Mouse (Mus musculus) spleen, postnatal 10 days (tissue): ENCODE data around the gene Drp2.

Source experiments
- DNase-seq, 2 experiments: peaks; one replicate each; pipeline ENCODE4 v3.0.0; 2021 to 2022; ENCODE audit warnings: low spot score in 2 of 2

Drp2 gene

DNA sequence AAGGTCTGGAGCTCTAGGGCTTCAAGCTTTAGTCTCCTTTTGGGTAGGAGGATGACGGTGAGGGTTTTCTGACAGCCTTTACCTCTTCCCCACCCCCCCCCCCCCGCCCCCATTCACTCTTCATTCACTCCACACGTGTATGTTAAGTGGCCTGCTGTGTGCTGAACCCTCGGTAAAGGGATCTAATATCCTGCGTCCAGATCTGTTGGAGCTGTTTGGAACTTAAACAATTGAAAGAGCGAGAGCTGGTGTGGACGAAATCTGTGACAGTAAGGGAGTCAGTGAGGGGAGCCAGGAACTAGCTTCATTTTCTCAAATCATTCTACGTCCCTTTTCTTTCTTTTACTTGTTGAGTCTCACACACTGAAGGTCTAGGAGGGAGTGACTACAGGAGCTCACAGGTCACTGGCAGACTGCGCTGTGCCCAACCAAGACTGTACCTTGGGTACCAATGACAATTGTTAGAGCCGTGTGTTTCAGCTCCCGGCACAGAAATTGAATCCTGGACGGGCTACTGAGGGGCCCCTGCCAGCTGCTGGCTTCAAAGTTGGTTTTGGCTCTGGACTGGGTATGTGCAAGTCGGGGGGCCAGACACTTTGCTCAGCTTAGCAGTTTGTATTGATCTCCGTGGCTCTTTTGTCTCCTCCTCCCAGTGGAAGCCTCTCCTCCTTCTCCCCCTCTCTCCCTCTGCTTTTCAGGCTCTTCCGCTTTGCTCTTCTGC, at the start of gene Drp2:
Gene Drp2 (plus strand): TSS at position 689 of the 721 bp plus-strand sequence.
- no peak for DNase-seq

DNA sequence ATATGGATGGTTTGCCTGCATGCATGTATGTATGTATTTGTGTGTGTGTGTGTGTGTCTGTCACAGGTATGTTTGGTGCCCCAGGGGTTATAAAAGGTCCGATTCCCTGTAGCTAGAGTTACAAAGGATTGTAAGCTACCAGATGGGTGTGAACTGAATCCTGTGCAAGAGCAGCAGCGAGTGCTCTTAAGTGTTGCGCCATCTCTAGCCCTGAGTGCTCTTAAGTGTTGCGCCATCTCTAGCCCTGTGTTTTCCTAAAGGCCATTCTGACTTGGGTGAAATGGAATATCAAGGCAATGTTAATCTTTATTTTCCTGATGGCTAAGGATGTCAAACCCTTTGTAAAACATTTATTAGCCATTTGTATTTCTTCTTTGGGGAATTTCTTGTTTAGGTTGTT, 45.0 kb upstream of the Drp2 start:
- DNase-seq = no peak

- no peak for DNase-seq
Measured at GRCm38 (mm10) chrX:134362156-134362555, 42.2 kb upstream of the Drp2 start.

DNA sequence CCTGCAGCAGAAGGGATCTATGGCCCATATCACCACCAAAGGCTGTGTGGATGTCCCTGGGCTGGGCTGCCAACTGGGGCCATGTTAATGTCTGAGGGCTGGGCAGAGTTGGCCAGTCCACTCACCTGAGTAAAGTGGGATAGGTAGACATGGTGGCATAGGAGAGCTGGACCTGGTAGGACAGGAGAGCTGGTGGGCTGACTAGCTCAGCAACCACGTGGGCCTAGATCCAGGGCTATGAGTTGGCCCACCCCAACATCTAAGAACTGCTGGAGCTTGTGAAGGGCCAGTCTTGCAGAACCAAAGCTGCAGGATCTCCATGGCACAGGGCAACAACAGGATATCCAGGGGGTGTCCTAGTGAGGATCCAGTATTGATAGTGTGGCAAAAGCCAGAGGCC, 38.9 kb upstream of the Drp2 start:
- no peak for DNase-seq

GRCm38 (mm10) chrX:134366547-134366946, 37.8 kb upstream of the Drp2 start:
- no peak for DNase-seq

DNA sequence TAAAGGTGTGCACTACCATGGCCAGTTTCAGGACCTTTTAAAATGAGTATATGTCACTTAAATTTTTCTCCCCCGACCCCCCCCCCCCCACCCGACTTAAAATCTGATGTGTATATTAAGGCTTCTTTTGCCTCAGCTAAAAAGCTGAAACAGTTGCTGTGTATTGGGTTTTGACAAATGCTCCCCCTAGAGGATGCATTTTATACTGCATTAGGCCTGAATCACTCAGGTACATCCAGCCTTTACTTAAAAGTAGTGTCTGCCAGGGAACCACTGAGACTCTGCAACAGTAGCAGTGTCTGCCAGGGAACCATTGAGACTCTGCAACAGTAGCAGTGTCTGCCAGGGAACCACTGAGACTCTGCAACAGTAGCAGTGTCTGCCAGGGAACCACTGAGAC, 33.1 kb upstream of the Drp2 start:
- DNase-seq = no peak

- DNase-seq = no peak
Measured at GRCm38 (mm10) chrX:134374190-134374589, 30.2 kb upstream of the Drp2 start.

- no peak for DNase-seq
Measured at GRCm38 (mm10) chrX:134384896-134385295, 19.5 kb upstream of the Drp2 start.

DNA sequence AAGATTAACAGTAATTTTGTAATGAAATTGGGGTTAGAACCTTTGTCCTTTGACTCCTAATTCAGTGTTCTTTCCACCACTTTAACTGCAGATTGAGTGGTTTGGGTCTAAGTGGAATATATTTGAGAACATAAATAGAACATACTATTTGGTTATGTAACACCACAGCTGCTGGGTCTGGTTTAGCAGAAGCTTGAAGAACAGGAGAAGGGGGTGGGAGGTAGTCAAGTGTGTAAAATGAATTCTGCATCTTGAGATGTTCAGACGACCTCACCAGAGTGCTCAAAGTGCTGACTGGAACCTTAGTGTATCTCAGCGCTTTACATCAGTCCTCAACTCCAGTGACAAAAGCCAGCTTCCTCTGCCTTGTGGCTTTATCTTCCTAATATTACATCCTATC, 5.4 kb upstream of the Drp2 start:
- DNase-seq = no peak

DNA sequence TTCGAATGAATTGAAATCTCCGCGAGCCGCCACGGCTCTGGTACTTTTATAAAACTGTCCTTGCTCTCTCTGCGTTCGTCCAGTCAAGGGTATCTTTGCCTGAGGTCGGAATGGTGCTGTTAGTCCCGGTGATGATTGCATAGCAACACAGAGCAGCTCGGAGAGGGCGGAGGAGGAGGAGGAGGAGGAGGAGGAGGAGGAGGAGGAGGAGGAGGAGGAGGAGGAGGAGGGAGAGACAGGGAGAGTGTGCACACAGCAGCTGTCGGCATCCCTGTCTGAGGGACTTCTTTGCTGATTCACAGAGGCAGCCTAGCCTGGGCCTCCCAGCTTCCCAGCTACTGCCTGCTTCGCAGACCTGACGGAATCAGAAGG, 219 bp downstream of the Drp2 start:
- no peak for DNase-seq

DNA sequence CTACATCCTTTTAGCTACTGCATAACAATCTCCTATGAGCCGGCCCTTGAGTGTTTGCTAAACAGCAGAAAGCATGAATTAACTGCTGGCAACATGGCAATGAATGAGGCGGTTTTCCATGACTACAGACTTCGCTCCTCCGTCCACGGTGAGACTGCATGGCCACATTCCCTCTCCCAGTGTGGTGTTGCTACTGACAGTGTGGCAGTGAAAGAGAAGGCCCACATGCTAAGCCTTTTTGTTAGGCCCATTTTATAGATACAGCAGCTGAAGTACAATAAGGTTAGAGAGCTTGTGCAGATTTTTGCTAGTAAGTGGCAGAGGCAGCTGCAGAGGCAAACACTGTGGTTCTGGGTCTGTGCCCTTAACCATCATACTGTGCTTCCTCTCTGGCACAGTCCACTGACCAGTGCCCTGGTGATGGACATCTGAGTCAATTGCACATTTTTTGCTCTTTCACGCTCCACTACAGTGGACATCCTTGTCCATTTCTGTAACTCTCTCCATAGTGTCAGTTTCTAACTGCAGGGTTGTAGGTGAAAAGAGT, 5.1 kb downstream of the Drp2 start:
- no peak for DNase-seq

DNA sequence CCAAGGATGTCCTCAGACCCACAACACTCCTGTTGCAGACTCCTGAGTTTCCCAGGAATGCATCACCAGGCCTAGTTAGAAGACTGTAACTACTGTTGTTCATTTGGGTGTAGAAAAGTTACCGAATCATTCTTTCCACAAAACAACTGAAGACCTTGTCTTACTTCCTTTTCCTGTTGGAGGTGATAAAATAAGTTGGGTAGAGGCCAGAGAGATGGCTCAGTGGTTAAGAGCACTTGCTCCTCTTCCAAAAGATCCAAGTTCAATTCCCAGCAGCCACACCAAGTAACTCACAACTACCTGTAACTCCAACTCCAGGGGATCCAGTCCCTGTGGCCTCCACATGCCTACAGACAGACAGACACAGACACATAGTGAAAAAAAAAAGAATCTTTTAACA, 7.7 kb downstream of the Drp2 start:
- DNase-seq = no peak

GRCm38 (mm10) chrX:134420097-134420496, 15.7 kb downstream of the Drp2 start:
- DNase-seq = no peak

GRCm38 (mm10) chrX:134424263-134424662, 19.9 kb downstream of the Drp2 start:
- no peak for DNase-seq

GRCm38 (mm10) chrX:134425798-134426197, 21.4 kb downstream of the Drp2 start:
- DNase-seq = no peak

DNA sequence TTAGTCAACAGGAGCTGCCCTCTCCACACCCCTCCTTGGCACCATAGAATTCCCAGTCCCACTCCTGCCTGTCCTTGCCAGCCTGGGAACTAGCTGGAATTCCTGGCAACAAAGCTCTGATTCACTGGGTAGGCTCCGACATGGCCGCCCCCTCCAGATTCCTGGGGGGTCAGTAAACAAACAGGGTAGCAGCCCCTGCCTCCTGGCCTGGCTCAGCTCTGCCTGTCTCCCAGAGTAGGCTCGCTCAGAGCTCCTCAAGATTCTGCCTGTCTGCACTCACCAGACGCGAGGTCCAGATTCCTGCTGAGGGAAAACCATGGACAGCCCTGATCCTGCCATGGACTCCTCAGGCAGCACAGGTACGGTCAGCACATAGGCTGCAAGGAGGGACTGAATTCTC, 22.5 kb downstream of the Drp2 start:
- no peak for DNase-seq

DNA sequence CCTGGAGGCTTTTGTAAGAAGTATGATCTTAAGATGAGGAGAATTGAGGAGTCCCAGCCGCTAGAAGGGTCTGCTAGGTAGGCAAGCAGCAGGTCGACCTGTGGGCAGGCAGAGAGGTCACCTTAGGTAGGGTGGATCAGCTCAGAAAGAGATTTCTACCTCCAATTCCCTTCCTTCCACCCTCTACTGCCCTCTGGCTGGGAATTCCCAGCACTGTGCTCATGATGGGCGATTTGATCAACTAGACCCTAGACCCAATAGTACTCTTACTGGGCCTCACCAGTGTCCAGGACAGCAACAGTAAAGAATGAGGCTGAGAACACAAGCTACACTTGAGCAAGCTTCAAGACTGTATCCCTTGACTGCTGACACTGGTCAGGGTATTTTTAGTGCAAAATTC, 23.0 kb downstream of the Drp2 start:
- DNase-seq = no peak

DNA sequence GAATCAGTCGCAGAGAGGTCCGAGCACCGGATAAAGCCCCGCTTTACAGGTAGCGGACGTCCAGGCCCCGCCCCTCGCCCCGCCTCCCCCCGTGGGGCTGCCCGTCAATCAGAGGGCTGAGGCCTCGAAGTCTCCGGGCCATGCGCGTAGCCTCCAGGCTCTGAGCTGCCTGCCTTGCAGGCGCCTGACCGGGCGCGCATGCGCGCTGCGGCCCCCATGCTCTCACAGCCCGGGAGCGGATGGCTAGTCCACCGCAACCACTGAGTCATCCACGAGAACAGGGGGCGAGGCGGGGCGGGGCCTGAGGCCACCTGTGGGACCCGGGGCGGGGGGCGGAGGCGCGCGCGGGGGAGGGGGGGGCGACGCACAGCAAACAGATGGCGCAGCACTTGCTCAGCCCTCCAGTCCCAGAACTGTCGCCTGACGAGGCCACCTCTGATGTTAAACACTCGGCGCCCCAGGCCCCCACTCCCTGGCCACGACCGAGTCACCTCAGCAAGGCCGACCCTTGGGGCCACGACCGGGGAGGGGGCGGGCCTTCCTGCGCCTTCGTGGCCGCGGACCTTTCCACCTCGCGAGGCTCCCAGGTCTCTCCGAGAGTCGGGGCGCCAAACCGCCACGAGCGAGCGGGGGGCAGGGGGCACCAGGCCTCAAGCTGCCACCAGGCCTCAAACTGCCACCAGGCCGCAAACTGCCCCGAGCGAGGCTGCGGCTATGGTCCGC, 70.8 kb downstream of the Drp2 start:
- no peak for DNase-seq

- DNase-seq = no peak
Measured at GRCm38 (mm10) chrX:134476290-134476689, 71.9 kb downstream of the Drp2 start, which contains the start of gene Taf7l. Gene Taf7l (minus strand): TSS chrX:134476490.

DNA sequence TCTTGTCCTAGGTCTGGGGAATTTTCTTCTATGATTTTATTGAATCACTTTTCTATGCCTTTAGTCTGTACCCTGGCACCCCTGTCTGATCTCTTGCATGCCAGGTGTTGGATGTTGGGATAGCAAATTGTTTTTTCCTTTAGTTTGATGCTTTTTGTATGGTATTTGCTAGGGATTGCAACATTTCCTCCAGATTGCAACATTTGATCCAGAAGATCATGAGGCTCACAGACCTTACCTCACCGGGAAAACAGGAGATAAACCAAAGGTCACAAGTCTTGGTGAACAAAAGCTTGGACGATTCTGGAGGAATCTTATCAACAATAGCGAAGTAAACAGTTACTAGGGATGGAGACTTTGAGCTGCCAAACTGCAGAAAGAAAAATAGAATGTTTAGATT, 77.4 kb downstream of the Drp2 start:
- no peak for DNase-seq

GRCm38 (mm10) chrX:134500651-134501050, 96.3 kb downstream of the Drp2 start:
- no peak for DNase-seq
